Mouse (Mus musculus) erythroid progenitor cell, adult 5-6 weeks (primary cell): ENCODE data around the gene Dop1a. TPM values are rescaled to one million over a fixed set of nuclear protein-coding genes. Genes with fewer than 3 reads are reported as not detected.
"Not testable (repeated sequence)": the region's sequence is repeated elsewhere in the genome, so short reads cannot be mapped to it uniquely, and the experiment has no call there.

Experiments
- ATAC-seq: replicated peaks from 2 replicates; pipeline ENCODE4 v1.8.0; 2016; ENCODE audit warnings: moderate number of reproducible peaks, mild to moderate bottlenecking, moderate TSS enrichment, inconsistent platforms; ENCODE audit not compliant: poor library complexity, low FRiP score, severe bottlenecking
- total RNA-seq, 2 experiments: library from RNA; stranded (forward) in 1 of 2; stranded (reverse) in 1 of 2; fragments of 150-400 nt in 1 of 2; fragments of 186-747, 209-891 nt in 1 of 2; gene quantifications; 2 replicates each; pipeline versions ENCODE4 v1.2.3 to v1.2.4; 2015 to 2017; ENCODE audit warnings: low replicate concordance in 2 of 2

Gene Dop1a
- total RNA-seq, 2 experiments from 2014 or later, result 21.4 to 37.3 TPM

DNA sequence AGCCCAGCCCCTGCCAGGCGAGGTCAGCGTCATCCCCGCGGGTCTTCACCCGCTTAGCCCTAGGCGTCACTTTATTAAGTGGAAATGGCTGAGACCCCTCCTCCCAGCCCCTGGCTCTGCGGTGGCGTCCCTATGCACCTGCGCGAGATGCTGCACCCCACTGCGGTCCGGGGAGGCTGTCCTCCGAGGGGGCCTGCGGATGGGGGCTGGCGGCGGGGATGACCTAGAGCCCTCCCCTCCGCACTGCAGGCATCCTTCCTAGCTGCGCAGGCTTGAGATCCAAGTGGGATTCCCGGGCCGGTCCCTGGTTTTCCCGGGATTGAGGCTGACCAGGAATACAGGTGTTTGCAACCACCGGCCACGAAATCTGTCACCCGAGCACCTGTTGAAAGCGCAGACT lies 105.2 kb downstream of the Dop1a start:
- ATAC-seq, result peak; percentile 32; the same call in 1 of the 2 replicates

GRCm38 (mm10) chr9:86572636-86573291 lies 105.8 kb downstream of the Dop1a start:
- 0 out of 2 replicates have a peak, but pooled peaks have one; percentile 50 for ATAC-seq

DNA sequence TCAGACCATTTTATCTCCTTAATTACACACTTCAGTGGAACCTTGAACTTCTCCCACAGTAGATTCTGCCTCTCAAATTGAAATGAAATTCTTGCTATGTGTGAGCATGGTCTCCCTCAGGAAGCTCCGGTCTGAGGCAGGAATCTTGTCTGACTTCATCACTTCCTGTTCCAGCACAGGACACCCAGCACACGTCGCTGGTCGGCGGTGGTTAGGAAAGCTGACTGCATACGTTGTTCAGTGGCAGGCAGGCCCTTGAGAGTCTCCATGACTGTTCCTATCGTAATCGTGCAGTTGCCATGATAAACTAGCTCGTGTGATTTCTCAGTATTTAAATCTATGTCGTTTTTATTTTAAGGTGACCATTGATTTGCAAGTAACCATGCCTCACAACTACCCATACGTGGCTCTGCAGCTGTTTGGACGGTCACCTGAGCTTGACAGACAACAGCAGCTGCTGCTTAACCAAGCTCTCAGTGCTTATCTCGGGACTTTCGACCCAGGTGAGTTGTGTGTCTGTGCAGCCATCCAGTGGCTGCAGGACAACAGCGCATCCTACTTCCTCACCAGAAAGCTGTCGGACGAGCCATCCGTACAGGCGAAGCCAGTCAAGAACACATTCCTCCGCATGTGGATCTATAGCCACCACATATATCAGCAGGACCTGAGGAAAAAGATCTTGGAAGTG lies 106.8 kb downstream of the Dop1a start:
- no peak for ATAC-seq

DNA sequence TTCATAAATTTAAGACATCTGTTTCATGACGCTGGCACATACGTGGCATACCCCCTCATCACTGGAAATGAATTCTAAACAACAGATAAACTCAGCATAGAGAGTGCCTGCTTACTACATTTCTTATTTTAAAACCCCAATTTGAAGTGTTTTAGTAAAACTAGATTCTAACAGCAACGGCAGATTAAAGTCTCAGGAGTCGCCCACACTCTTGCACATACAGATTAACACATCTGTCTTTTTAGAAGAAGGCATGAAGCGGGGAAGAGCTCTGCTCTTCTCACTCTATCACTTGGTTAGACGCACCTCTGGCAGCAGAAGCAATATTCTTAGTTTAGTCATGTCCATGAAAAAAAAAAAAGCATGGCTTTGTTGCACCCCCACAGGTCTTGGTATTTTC lies 108.2 kb downstream of the Dop1a start:
- no peak for ATAC-seq

DNA sequence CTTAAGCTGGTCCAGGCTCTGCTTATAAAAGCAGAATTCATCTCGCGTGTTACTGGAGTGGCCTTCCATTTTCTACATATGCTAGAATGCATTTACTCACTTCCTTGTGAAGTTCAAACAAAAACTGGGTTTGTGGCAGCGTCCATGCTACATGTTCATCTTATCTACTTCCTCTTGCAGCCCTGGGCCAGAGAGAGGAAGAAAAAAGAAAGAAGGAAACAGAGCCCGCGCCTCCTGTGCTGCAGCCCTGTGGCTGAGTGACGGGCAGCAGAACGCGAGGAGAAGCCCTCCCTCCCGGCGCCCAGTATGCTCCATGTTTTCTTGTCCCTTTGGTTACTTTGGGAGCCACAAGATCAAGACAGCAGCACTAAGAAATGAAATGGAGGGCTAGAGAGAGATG lies 112.7 kb downstream of the Dop1a start:
- ATAC-seq, result no peak

DNA sequence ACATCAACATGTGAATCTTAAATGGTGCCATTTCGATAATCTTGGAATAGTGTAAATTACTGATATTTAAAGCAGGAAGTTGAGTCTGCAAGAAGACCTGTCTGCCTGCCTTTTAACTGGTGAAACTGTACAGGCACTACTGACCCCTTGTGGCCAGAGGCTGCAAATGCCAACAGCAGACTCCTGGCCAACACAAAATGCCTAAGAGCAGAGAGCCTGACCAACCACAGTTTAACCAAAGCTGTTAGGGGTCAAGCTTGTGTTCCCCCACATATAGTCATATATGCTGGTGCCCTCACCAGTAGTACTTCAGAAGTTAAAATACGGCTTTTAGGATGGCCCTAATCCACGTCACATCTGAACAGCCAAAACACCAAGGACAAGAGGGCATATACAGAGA lies 116.8 kb downstream of the Dop1a start:
- peak; percentile 68; the same call in 1 of the 2 replicates for ATAC-seq

DNA sequence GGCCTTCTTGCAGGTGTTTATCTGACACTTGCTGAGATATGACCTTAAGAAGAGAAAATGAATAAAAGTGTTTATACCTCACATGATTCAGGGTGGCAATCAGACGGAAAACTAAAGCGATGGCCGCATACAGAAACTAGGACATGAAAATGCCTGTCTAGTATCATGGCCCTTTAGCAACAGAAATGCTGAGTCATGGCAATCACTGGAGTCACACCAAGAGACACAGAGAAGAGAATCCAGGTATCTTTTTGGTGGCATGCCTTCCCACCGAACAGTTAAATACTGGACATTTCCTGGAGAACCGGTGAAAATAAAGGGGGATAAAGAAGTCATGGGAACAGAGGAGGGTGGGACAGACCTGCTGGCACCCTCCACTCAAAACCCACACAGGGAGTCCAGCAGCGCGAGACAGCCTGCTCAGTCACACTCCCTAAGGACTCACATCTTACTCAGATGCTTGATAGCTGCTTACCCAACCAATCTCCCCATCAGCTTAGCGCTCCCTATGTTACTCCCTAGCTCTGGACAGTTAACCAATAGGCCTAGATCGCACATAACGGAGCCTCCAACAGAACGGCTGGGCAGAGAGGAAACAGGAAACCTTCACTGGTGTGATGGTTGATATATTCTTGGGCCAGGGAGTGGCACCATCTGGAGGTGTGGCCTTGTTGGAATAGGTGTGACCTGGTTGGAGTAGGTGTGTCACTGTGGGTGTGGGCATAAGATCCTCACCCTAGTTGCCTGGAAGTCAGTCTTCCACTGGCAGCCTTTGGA lies 120.3 kb downstream of the Dop1a start:
- ATAC-seq, result no peak

GRCm38 (mm10) chr9:86592676-86593668 lies 126.0 kb downstream of the Dop1a start:
- ATAC-seq, result no peak

GRCm38 (mm10) chr9:86594357-86594767 lies 127.4 kb downstream of the Dop1a start:
- ATAC-seq, result not testable (repeated sequence)

DNA sequence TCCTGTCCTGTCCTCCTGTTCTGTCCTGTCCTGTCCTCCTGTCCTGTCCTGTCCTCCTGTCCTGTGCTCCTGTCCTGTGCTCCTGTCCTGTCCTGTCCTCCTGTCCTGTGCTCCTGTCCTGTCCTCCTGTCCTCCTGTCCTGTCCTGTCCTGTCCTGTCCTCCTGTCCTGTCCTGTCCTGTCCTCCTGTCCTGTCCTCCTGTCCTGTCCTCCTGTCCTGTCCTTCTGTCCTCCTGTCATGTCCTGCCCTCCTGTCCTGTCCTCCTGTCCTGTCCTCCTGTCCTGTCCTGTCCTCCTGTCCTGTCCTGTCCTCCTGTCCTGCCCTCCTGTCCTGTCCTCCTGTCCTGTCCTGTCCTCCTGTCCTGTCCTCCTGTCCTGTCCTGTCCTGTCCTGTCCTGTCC lies 130.0 kb downstream of the Dop1a start:
- ATAC-seq, result not testable (repeated sequence)

- no peak for ATAC-seq
These were observed 132.9 kb downstream of the Dop1a start for GRCm38 (mm10) chr9:86599723-86600303.

Other genes with a start within 250 kb of the Dop1a start
- gene Ube2cbp, start 2.2 kb upstream of the Dop1a start, total RNA-seq (2015; ENCODE audit: low replicate concordance), result 3.4 TPM in 1 of 2 replicates, not detected in the other
- gene Ube2cbp, start 2.2 kb upstream of the Dop1a start, total RNA-seq (2017; ENCODE audit: low replicate concordance), result 2.6 TPM in 1 of 2 replicates, not detected in the other
- 5.0 and 9.0 TPM in 2 replicates for gene Pgm3, start 104.7 kb downstream of the Dop1a start, total RNA-seq (2015; ENCODE audit: low replicate concordance)
- gene Pgm3, start 104.7 kb downstream of the Dop1a start, total RNA-seq (2017; ENCODE audit: low replicate concordance), result 1.5 and 2.9 TPM in 2 replicates
- 3.8 TPM in 1 of 2 replicates, not detected in the other for gene Rwdd2a, start 104.8 kb downstream of the Dop1a start, total RNA-seq (2015; ENCODE audit: low replicate concordance)
- not detected in 2 replicates for gene Rwdd2a, start 104.8 kb downstream of the Dop1a start, total RNA-seq (2017; ENCODE audit: low replicate concordance)
- gene Me1, start 228.8 kb downstream of the Dop1a start, total RNA-seq (2015; ENCODE audit: low replicate concordance), result 0.36 TPM in 1 of 2 replicates, not detected in the other
- 1.1 TPM in 1 of 2 replicates, not detected in the other for gene Me1, start 228.8 kb downstream of the Dop1a start, total RNA-seq (2017; ENCODE audit: low replicate concordance)